Mouse (Mus musculus) heart, embryonic 10.5 days (tissue): ENCODE measurements at regions not wholly inside any gene's neighbourhood (a gene's known extent, or its start where the extent isn't known, plus 50 kb on each side); places are given as distances from the start of the nearest gene placed in this dataset.
"Not testable (repeated sequence)": the region's sequence is repeated elsewhere in the genome, so short reads cannot be mapped to it uniquely, and the experiment has no call there.

ENCODE experiments used
- DNase-seq: peaks from one replicate; pipeline ENCODE4 v3.0.0-alpha.2; 2017; ENCODE audit warnings: low spot score
- H3K27ac ChIP-seq: fragments of 300-500 bp; sonication (generic); 2 replicates; pipeline ENCODE4 v1.5.1; 2016; ENCODE audit warnings: mild to moderate bottlenecking
- H3K27me3 ChIP-seq: fragments of 300-500 bp; sonication (generic); 2 replicates; pipeline ENCODE4 v1.6.1; 2016; ENCODE audit warnings: mild to moderate bottlenecking; ENCODE audit not compliant: poor library complexity, insufficient read depth, severe bottlenecking
- H3K36me3 ChIP-seq: fragments of 300-500 bp; sonication (generic); 2 replicates; pipeline ENCODE4 v1.6.1; 2016; ENCODE audit warnings: mild to moderate bottlenecking, moderate library complexity
- H3K4me1 ChIP-seq: fragments of 300-500 bp; sonication (generic); 2 replicates; pipeline ENCODE4 v1.6.1; 2016; ENCODE audit warnings: mild to moderate bottlenecking
- H3K4me3 ChIP-seq: fragments of 300-500 bp; sonication (generic); 2 replicates; pipeline ENCODE4 v1.5.1; 2016; ENCODE audit warnings: mild to moderate bottlenecking, moderate library complexity
- H3K9me3 ChIP-seq: fragments of 300-500 bp; sonication (generic); 2 replicates; pipeline ENCODE4 v1.6.1; 2016; ENCODE audit warnings: mild to moderate bottlenecking, moderate library complexity
- WGBS: fragments of 180-500 bp; shearing (Covaris S2); methylation state at CpG from one replicate; pipeline ENCODE4 v1.1.7; 2016; 5-methylcytosine and 5-hydroxymethylcytosine counted together

DNA sequence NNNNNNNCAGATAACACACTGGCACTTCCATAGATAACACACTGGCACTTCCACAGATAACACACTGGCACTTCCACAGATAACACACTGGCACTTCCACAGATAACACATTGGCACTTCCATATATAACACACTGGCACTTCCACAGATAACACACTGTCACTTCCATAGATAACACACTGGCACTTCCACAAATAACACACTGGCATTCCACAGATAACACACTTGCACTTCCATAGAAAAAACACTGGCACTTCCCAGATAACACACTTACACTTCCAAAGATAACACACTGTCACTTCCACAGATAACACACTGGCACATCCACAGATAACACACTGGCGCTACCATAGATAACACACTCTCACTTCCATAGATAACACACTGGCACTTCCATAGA is 105.7 kb upstream of the Afdn start:
- not testable (repeated sequence) for H3K9me3 ChIP-seq, H3K36me3 ChIP-seq, H3K4me3 ChIP-seq, DNase-seq, H3K27ac ChIP-seq, H3K27me3 ChIP-seq
- H3K4me1 ChIP-seq = peaks cover 37% of the 10 kb centered on the region
- WGBS = 64% methylated on average over 1 of the region's 1 CpGs

DNA sequence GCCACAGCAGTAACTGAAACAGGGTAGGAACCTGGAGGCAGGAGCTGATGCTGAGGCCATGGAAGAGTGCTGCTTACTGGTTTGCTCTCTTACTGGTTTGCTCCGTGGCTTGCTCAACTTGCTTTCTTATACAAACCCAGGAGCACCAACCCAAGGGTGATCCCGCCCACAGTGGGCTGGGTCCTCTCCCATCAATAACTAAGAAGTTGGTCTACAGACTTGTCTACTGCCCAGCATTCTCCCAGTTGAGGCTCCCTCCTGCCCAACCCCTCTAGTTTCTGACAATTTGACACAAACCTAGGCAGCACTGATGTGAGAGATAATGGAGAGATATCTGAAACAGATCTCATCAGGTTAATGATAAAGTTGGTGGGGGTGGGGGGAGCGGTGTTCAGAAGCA is 104.3 kb upstream of the Afdn start:
- Histone ChIP-seq H3K27me3 (no peaks in the 10 kb centered on the region), H3K4me1 (peaks cover 47% of the 10 kb centered on the region), H3K36me3 (no peaks in the 10 kb centered on the region), H3K27ac (peak overlapping the region; percentile 83), H3K4me3 (peak overlapping the region; percentile 46), H3K9me3 (no peaks in the 10 kb centered on the region)
- no peak for DNase-seq
- WGBS = 42% methylated on average over 3 of the region's 3 CpGs

GRCm38 (mm10) chr17:13656485-13657181 is 103.7 kb upstream of the Afdn start:
- Histone ChIP-seq H3K4me3 (peak overlapping the region; percentile 46), H3K9me3 (no peaks in the 10 kb centered on the region), H3K4me1 (peaks cover 53% of the 10 kb centered on the region), H3K36me3 (no peaks in the 10 kb centered on the region), H3K27ac (peak overlapping the region; percentile 83), H3K27me3 (no peaks in the 10 kb centered on the region)
- no peak for DNase-seq
- 4% methylated on average over 13 of the region's 15 CpGs for WGBS

DNA sequence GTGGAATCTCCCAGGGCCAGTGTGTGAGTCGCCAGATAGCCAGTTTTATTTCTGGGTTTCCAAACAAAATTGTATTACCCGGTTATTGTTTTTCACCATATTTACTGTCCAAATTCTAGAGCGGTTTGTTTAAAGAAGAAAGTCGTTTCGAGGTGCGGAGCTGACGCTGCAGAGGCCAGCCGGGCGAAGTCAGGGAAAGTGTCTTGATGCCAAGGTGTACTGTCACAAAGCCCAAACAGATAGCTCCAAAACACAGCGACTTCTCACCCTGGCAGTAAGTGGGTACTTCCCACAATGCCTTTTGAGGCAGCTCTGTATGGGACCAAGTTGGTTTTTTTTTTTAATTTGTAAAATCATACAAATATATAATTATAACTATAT is 103.2 kb upstream of the Afdn start:
- peak overlapping the region; percentile 83 for H3K27ac ChIP-seq
- H3K4me3 ChIP-seq = peak overlapping the region; percentile 46
- H3K9me3 ChIP-seq = no peaks in the 10 kb centered on the region
- H3K36me3 ChIP-seq = no peaks in the 10 kb centered on the region
- no peak for DNase-seq
- peaks cover 59% of the 10 kb centered on the region for H3K4me1 ChIP-seq
- WGBS = 33% methylated on average over 10 of the region's 10 CpGs
- H3K27me3 ChIP-seq = no peaks in the 10 kb centered on the region

GRCm38 (mm10) chr17:13657656-13658292 is 102.6 kb upstream of the Afdn start:
- no peak for DNase-seq
- H3K27me3 ChIP-seq = no peaks in the 10 kb centered on the region
- peaks cover 61% of the 10 kb centered on the region for H3K4me1 ChIP-seq
- no peaks in the 10 kb centered on the region for H3K36me3 ChIP-seq
- H3K4me3 ChIP-seq = no peak overlapping the region
- peak overlapping the region; percentile 83 for H3K27ac ChIP-seq
- WGBS = 27% methylated on average over 9 of the region's 9 CpGs
- H3K9me3 ChIP-seq = no peaks in the 10 kb centered on the region

GRCm38 (mm10) chr17:13658321-13658978 is 101.9 kb upstream of the Afdn start:
- peaks cover 61% of the 10 kb centered on the region for H3K4me1 ChIP-seq
- H3K27me3 ChIP-seq = no peaks in the 10 kb centered on the region
- DNase-seq = no peak
- no peak overlapping the region for H3K4me3 ChIP-seq
- no peaks in the 10 kb centered on the region for H3K36me3 ChIP-seq
- peak overlapping the region; percentile 83 for H3K27ac ChIP-seq
- 52% methylated on average over 3 of the region's 3 CpGs for WGBS
- H3K9me3 ChIP-seq = no peaks in the 10 kb centered on the region

DNA sequence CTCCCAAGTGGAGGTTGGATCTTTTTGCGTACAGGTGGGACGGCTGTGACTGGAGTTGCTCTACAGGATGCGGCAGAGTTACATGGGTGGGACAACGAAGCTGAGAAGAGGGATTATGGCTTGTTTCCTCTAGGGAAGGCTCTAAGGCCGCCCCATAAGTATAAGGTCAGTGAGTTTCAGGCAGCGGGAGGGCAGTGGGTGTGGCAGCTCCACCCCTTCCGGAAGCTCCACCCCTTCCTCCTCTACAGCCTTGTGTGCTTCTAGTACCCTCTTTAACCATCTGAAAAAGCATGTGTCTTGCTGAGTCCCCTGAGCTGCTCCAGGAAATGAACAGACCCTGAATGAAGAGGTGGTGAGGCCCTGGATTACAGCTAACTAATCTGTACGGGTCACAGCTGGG is 101.2 kb upstream of the Afdn start:
- no peak for DNase-seq
- H3K36me3 ChIP-seq = no peaks in the 10 kb centered on the region
- no peaks in the 10 kb centered on the region for H3K27me3 ChIP-seq
- peak overlapping the region; percentile 83 for H3K27ac ChIP-seq
- WGBS = 49% methylated on average over 8 of the region's 8 CpGs
- H3K4me3 ChIP-seq = no peak overlapping the region
- H3K9me3 ChIP-seq = no peaks in the 10 kb centered on the region
- H3K4me1 ChIP-seq = peaks cover 61% of the 10 kb centered on the region

DNA sequence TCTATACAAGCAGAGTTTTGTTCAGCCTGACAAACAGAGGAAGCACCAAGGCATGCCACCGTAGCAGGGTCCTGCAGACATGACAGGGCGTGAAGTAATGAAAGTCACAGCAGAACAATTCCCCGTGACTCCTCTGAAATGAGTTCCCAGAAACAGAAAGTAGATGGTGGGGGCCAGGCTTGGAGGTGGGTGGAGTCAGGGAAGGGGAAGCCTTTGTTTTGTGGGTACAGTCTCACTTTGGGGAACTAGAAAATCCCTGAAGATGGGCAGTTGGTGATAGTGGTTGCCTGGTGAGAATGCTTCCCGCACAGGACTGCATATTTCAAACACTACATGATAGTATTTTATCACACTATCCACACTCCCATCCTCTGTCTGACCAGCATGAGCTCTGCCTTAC is 100.4 kb upstream of the Afdn start:
- no peak for DNase-seq
- Histone ChIP-seq H3K27ac (peak overlapping the region; percentile 83), H3K4me3 (no peak overlapping the region), H3K27me3 (no peaks in the 10 kb centered on the region), H3K9me3 (no peaks in the 10 kb centered on the region), H3K4me1 (peaks cover 61% of the 10 kb centered on the region), H3K36me3 (no peaks in the 10 kb centered on the region)
- 71% methylated on average over 4 of the region's 4 CpGs for WGBS

DNA sequence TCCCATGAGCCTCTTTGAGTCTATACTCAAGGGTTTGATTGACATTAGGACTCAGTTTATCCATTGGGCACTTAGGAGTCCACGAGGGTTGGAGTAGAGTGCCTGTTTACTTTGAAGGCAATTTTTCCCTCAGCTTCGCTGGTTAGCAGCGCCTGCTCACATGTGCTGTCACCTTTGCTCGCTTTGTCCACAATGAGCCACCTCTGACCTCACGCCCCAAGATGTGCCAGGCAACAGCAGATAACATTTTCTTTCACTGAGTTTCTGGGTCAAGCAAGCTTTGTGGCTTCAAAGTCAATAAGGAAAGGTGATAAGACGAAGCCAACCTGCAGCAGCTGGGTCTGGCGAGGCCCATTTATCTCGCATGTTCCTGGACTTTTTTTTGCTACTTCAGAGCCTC is 99.3 kb upstream of the Afdn start:
- H3K27ac ChIP-seq = peak overlapping the region; percentile 54
- no peaks in the 10 kb centered on the region for H3K36me3 ChIP-seq
- H3K27me3 ChIP-seq = no peaks in the 10 kb centered on the region
- H3K4me1 ChIP-seq = peaks cover 59% of the 10 kb centered on the region
- DNase-seq = no peak
- 50% methylated on average over 8 of the region's 8 CpGs for WGBS
- no peak overlapping the region for H3K4me3 ChIP-seq
- no peaks in the 10 kb centered on the region for H3K9me3 ChIP-seq

GRCm38 (mm10) chr17:13662152-13662551 is 98.2 kb upstream of the Afdn start:
- 67% methylated on average over 4 of the region's 4 CpGs for WGBS
- no peak for DNase-seq
- Histone ChIP-seq H3K36me3 (no peaks in the 10 kb centered on the region), H3K4me3 (no peak overlapping the region), H3K4me1 (peaks cover 51% of the 10 kb centered on the region), H3K9me3 (no peaks in the 10 kb centered on the region), H3K27ac (0 out of 2 replicates have a peak overlapping the region, but pooled peaks have one; percentile 54), H3K27me3 (no peaks in the 10 kb centered on the region)
